Mouse (Mus musculus): ENCODE measurements around the gene Usp11. TPM values are rescaled to one million over a fixed set of nuclear protein-coding genes. Genes with fewer than 3 reads are reported as not detected.
"Not testable (repeated sequence)": the region's sequence is repeated elsewhere in the genome, so short reads cannot be mapped to it uniquely, and the experiment has no call there.

Gene Usp11
- polyA plus RNA-seq, 1 experiment from 2014 or later, result 81.4 TPM

GRCm38 (mm10) chrX:20688068-20688547 is 15.6 kb upstream of the Usp11 start:
- H3K36me3 ChIP-seq (replicated peaks; ENCODE audit: control insufficient read depth, insufficient read depth), result peaks cover 2% of the 10 kb centered on the region
- no peaks in the 10 kb centered on the region for H3K9me3 ChIP-seq (ENCODE audit: control insufficient read depth, low read length)
- 16% methylated on average over 27 of the region's 33 CpGs for WGBS
- ATAC-seq (ENCODE audit: low FRiP score), result peak; percentile 87
- peak overlapping the region; percentile 78 for H3K9ac ChIP-seq
- DNase-seq (ENCODE audit: low spot score), result peak; percentile 86
- peaks cover 12% of the 10 kb centered on the region for H3K4me1 ChIP-seq (replicated peaks; ENCODE audit: control insufficient read depth, insufficient read depth, low read length)
- H3K27me3 ChIP-seq (ENCODE audit: control insufficient read depth, insufficient read depth, low read length), result no peaks in the 10 kb centered on the region
- H3K4me3 ChIP-seq (replicated peaks; ENCODE audit: low read length), result peak overlapping the region; percentile 69
- peak overlapping the region; percentile 93 for H3K27ac ChIP-seq
- H3K4me2 ChIP-seq (replicated peaks), result peak overlapping the region; percentile 72

GRCm38 (mm10) chrX:20688615-20689014 is 15.1 kb upstream of the Usp11 start:
- H3K27me3 ChIP-seq (ENCODE audit: control insufficient read depth, insufficient read depth, low read length), result no peaks in the 10 kb centered on the region
- 18% methylated on average over 11 of the region's 35 CpGs for WGBS
- H3K4me1 ChIP-seq (replicated peaks; ENCODE audit: control insufficient read depth, insufficient read depth, low read length), result peaks cover 12% of the 10 kb centered on the region

GRCm38 (mm10) chrX:20691566-20691965 is 12.1 kb upstream of the Usp11 start:
- Histone ChIP-seq H3K4me2 (replicated peaks) (no peak overlapping the region), H3K27me3 (ENCODE audit: control insufficient read depth, insufficient read depth, low read length) (no peaks in the 10 kb centered on the region), H3K9ac (no peak overlapping the region), H3K27ac (no peak overlapping the region), H3K4me3 (replicated peaks; ENCODE audit: low read length) (no peak overlapping the region), H3K36me3 (replicated peaks; ENCODE audit: control insufficient read depth, insufficient read depth) (peaks cover 30% of the 10 kb centered on the region; the same call in 1 of the 2 replicates), H3K9me3 (ENCODE audit: control insufficient read depth, low read length) (no peaks in the 10 kb centered on the region), H3K4me1 (replicated peaks; ENCODE audit: control insufficient read depth, insufficient read depth, low read length) (peaks cover 12% of the 10 kb centered on the region)
- 82% methylated on average over 3 of the region's 3 CpGs for WGBS
- ATAC-seq (ENCODE audit: low FRiP score) (no peak), DNase-seq (ENCODE audit: low spot score) (no peak)

More at GRCm38 (mm10) chrX:20688615-20689014, 15.1 kb upstream of the Usp11 start:
- Histone ChIP-seq H3K4me2 (replicated peaks) (peak overlapping the region; percentile 72), H3K36me3 (replicated peaks; ENCODE audit: control insufficient read depth, insufficient read depth) (peaks cover under 1% of the 10 kb centered on the region; the same call in 1 of the 2 replicates), H3K9ac (peak overlapping the region; percentile 78), H3K4me3 (replicated peaks; ENCODE audit: low read length) (peak overlapping the region; percentile 69), H3K27ac (peak overlapping the region; percentile 93), H3K9me3 (ENCODE audit: control insufficient read depth, low read length) (no peaks in the 10 kb centered on the region)
- ATAC-seq (ENCODE audit: low FRiP score) (peak; percentile 64), DNase-seq (ENCODE audit: low spot score) (peak; percentile 26)

GRCm38 (mm10) chrX:20692616-20693015 is 11.1 kb upstream of the Usp11 start:
- Histone ChIP-seq H3K36me3 (replicated peaks; ENCODE audit: control insufficient read depth, insufficient read depth) (peaks cover 40% of the 10 kb centered on the region; the same call in 1 of the 2 replicates), H3K4me2 (replicated peaks) (no peak overlapping the region), H3K4me3 (replicated peaks; ENCODE audit: low read length) (no peak overlapping the region), H3K27ac (no peak overlapping the region), H3K9ac (no peak overlapping the region), H3K4me1 (replicated peaks; ENCODE audit: control insufficient read depth, insufficient read depth, low read length) (peaks cover 12% of the 10 kb centered on the region), H3K27me3 (ENCODE audit: control insufficient read depth, insufficient read depth, low read length) (no peaks in the 10 kb centered on the region), H3K9me3 (ENCODE audit: control insufficient read depth, low read length) (no peaks in the 10 kb centered on the region)
- DNase-seq (ENCODE audit: low spot score), result no peak
- ATAC-seq (ENCODE audit: low FRiP score), result no peak
- 81% methylated on average over 1 of the region's 1 CpGs for WGBS

GRCm38 (mm10) chrX:20695842-20696241 is 7.9 kb upstream of the Usp11 start:
- no peak for DNase-seq (ENCODE audit: low spot score)
- Histone ChIP-seq H3K36me3 (replicated peaks; ENCODE audit: control insufficient read depth, insufficient read depth) (peaks cover 54% of the 10 kb centered on the region), H3K4me3 (replicated peaks; ENCODE audit: low read length) (no peak overlapping the region), H3K9me3 (ENCODE audit: control insufficient read depth, low read length) (no peaks in the 10 kb centered on the region), H3K27ac (no peak overlapping the region), H3K9ac (no peak overlapping the region), H3K27me3 (ENCODE audit: control insufficient read depth, insufficient read depth, low read length) (no peaks in the 10 kb centered on the region), H3K4me1 (replicated peaks; ENCODE audit: control insufficient read depth, insufficient read depth, low read length) (no peaks in the 10 kb centered on the region), H3K4me2 (replicated peaks) (no peak overlapping the region)
- 91% methylated on average over 4 of the region's 4 CpGs for WGBS
- ATAC-seq (ENCODE audit: low FRiP score), result no peak

GRCm38 (mm10) chrX:20704295-20705082 is 783 bp downstream of the Usp11 start:
- Histone ChIP-seq H3K9ac (peak overlapping the region; percentile 74), H3K9me3 (ENCODE audit: control insufficient read depth, low read length) (no peaks in the 10 kb centered on the region), H3K36me3 (replicated peaks; ENCODE audit: control insufficient read depth, insufficient read depth) (peaks cover under 1% of the 10 kb centered on the region; the same call in 1 of the 2 replicates), H3K27ac (peak overlapping the region; percentile 89), H3K4me2 (replicated peaks) (peak overlapping the region; percentile 55), H3K4me3 (replicated peaks; ENCODE audit: low read length) (peak overlapping the region; percentile 61), H3K4me1 (replicated peaks; ENCODE audit: control insufficient read depth, insufficient read depth, low read length) (no peaks in the 10 kb centered on the region), H3K27me3 (ENCODE audit: control insufficient read depth, insufficient read depth, low read length) (no peaks in the 10 kb centered on the region)
- peak; percentile 89 for ATAC-seq (ENCODE audit: low FRiP score)
- 23% methylated on average over 32 of the region's 32 CpGs for WGBS
- peak; percentile 64 for DNase-seq (ENCODE audit: low spot score)

- Histone ChIP-seq H3K4me1 (replicated peaks; ENCODE audit: control insufficient read depth, insufficient read depth, low read length) (no peaks in the 10 kb centered on the region), H3K4me3 (replicated peaks; ENCODE audit: low read length) (peak overlapping the region; percentile 61), H3K9me3 (ENCODE audit: control insufficient read depth, low read length) (no peaks in the 10 kb centered on the region), H3K27me3 (ENCODE audit: control insufficient read depth, insufficient read depth, low read length) (no peaks in the 10 kb centered on the region), H3K4me2 (replicated peaks) (peak overlapping the region; percentile 55), H3K36me3 (replicated peaks; ENCODE audit: control insufficient read depth, insufficient read depth) (no peaks in the 10 kb centered on the region), H3K27ac (peak overlapping the region; percentile 89; the same call in 1 of the 2 replicates), H3K9ac (peak overlapping the region; percentile 74)
- 30% methylated on average over 3 of the region's 3 CpGs for whole genome bisulfite sequencing
- ATAC-seq (ENCODE audit: low FRiP score) (no peak), DNase-seq (ENCODE audit: low spot score) (no peak)
Observed at GRCm38 (mm10) chrX:20705083-20705402, 1.3 kb downstream of the Usp11 start.

GRCm38 (mm10) chrX:20728681-20729080 is 25.0 kb downstream of the Usp11 start:
- Histone ChIP-seq H3K9me3 (ENCODE audit: control insufficient read depth, low read length) (no peaks in the 10 kb centered on the region), H3K4me2 (replicated peaks) (no peak overlapping the region), H3K27ac (no peak overlapping the region), H3K36me3 (replicated peaks; ENCODE audit: control insufficient read depth, insufficient read depth) (no peaks in the 10 kb centered on the region), H3K9ac (no peak overlapping the region), H3K27me3 (ENCODE audit: control insufficient read depth, insufficient read depth, low read length) (no peaks in the 10 kb centered on the region), H3K4me1 (replicated peaks; ENCODE audit: control insufficient read depth, insufficient read depth, low read length) (no peaks in the 10 kb centered on the region), H3K4me3 (replicated peaks; ENCODE audit: low read length) (no peak overlapping the region)
- 76% methylated on average over 5 of the region's 5 CpGs for WGBS
- ATAC-seq (ENCODE audit: low FRiP score) (no peak), DNase-seq (ENCODE audit: low spot score) (no peak)

- not testable (repeated sequence) for H3K4me2 ChIP-seq (replicated peaks); H3K4me3 ChIP-seq (replicated peaks; ENCODE audit: low read length); ATAC-seq (ENCODE audit: low FRiP score); H3K27me3 ChIP-seq (ENCODE audit: control insufficient read depth, insufficient read depth, low read length); H3K4me1 ChIP-seq (replicated peaks; ENCODE audit: control insufficient read depth, insufficient read depth, low read length); H3K36me3 ChIP-seq (replicated peaks; ENCODE audit: control insufficient read depth, insufficient read depth); H3K27ac ChIP-seq; H3K9me3 ChIP-seq (ENCODE audit: control insufficient read depth, low read length); H3K9ac ChIP-seq; DNase-seq (ENCODE audit: low spot score)
- 48% methylated on average over 10 of the region's 10 CpGs for WGBS
Observed at GRCm38 (mm10) chrX:20730048-20730447, 26.3 kb downstream of the Usp11 start.

All from hindbrain, embryonic 14.5 days (tissue).